Mouse (Mus musculus) yolk sac, embryonic 10.5 days (tissue): Measurements from ENCODE around the gene Arpp21.
"Not testable (repeated sequence)": the region's sequence is repeated elsewhere in the genome, so short reads cannot be mapped to it uniquely, and the experiment has no call there.

Experiments used
- DNase-seq: peaks from one replicate; pipeline ENCODE4 v3.0.0-alpha.2; 2017; ENCODE audit warnings: low spot score

Gene Arpp21

GRCm38 (mm10) chr9:112102155-112102851 is 133.4 kb downstream of the Arpp21 start:
- DNase-seq: no peak

- DNase-seq: no peak
Measured at GRCm38 (mm10) chr9:112100841-112101595, 134.7 kb downstream of the Arpp21 start.

GRCm38 (mm10) chr9:112098267-112098666 is 137.5 kb downstream of the Arpp21 start:
- DNase-seq: no peak

- no peak for DNase-seq
Measured at GRCm38 (mm10) chr9:112095708-112096107, 140.0 kb downstream of the Arpp21 start.

- DNase-seq: no peak
Measured at GRCm38 (mm10) chr9:112095198-112095597, 140.5 kb downstream of the Arpp21 start.

- no peak for DNase-seq
Measured at GRCm38 (mm10) chr9:112078903-112079302, 156.8 kb downstream of the Arpp21 start.

- DNase-seq: no peak
Measured at GRCm38 (mm10) chr9:112078453-112078852, 157.3 kb downstream of the Arpp21 start.

GRCm38 (mm10) chr9:112075273-112075672 is 160.5 kb downstream of the Arpp21 start:
- DNase-seq: no peak

- no peak for DNase-seq
Measured at GRCm38 (mm10) chr9:112074872-112075271, 160.9 kb downstream of the Arpp21 start.

GRCm38 (mm10) chr9:112071368-112071767 is 164.4 kb downstream of the Arpp21 start:
- DNase-seq: no peak

GRCm38 (mm10) chr9:112070961-112071360 is 164.8 kb downstream of the Arpp21 start:
- no peak for DNase-seq

- DNase-seq: no peak
Measured at GRCm38 (mm10) chr9:112068250-112068649, 167.5 kb downstream of the Arpp21 start.

- DNase-seq: no peak
Measured at GRCm38 (mm10) chr9:112060696-112061425, 174.9 kb downstream of the Arpp21 start.

- DNase-seq: no peak
Measured at GRCm38 (mm10) chr9:112054807-112055381, 180.8 kb downstream of the Arpp21 start.

- DNase-seq: no peak
Measured at GRCm38 (mm10) chr9:112047903-112048467, 187.8 kb downstream of the Arpp21 start.

- no peak for DNase-seq
Measured at GRCm38 (mm10) chr9:112040566-112040965, 195.2 kb downstream of the Arpp21 start.

GRCm38 (mm10) chr9:112037732-112038131 is 198.0 kb downstream of the Arpp21 start:
- no peak for DNase-seq

- not testable (repeated sequence) for DNase-seq
Measured at GRCm38 (mm10) chr9:112033840-112034239, 201.9 kb downstream of the Arpp21 start.

GRCm38 (mm10) chr9:112032169-112032568 is 203.6 kb downstream of the Arpp21 start:
- DNase-seq: no peak

- no peak for DNase-seq
Measured at GRCm38 (mm10) chr9:112023562-112024015, 212.1 kb downstream of the Arpp21 start.

GRCm38 (mm10) chr9:112023111-112023510 is 212.6 kb downstream of the Arpp21 start:
- DNase-seq: no peak
